Mouse (Mus musculus): ENCODE data around the gene Arhgap35.

GRCm38 (mm10) chr7:16455016-16455415 lies 159.8 kb downstream of the Arhgap35 start:
- TF ChIP-seq CTCF (IDR thresholded peaks at IDR 0.05; ENCODE audit: borderline replicate concordance, insufficient read depth, low read length) (no peak), POLR2A (IDR thresholded peaks at IDR 0.05; ENCODE audit: low read depth, low read length) (no peak)

All from embryonic fibroblast, embryonic 13.5 days (primary cell).